Mouse (Mus musculus): ENCODE measurements around the gene Grm7. TPM values are rescaled to one million over a fixed set of nuclear protein-coding genes. Genes with fewer than 3 reads are reported as not detected.

Gene Grm7
- polyA plus RNA-seq, 1 experiment from 2014 or later: 4.9 TPM

DNA sequence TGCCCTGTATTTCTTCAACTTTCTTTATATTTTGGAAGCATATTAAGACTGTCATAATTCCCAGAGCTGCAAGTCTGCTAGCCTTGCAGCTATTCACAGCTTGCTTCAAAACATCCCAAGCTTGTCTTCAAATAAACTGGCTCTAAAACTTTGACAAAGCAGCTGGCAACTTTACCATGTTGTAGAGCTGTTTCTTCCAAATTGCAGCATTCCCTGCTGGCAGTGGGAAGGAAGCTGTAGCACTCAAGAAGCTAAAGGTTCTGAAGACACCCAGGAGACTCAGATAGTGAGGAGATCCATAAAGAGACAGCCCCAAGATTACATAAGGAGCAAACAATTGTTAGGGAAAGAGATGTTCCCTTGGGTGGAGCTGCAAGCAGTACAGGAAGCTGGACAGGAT, 846.8 kb downstream of the Grm7 start:
- Histone ChIP-seq H3K4me1 (ENCODE audit: insufficient read depth, low read length) (no peaks in the 10 kb centered on the region), H3K27me3 (ENCODE audit: insufficient read depth, low read length) (no peaks in the 10 kb centered on the region), H3K4me3 (ENCODE audit: low read length) (no peak overlapping the region), H3K27ac (ENCODE audit: low read length) (no peak overlapping the region), H3K9me3 (ENCODE audit: low read length) (no peaks in the 10 kb centered on the region), H3K4me2 (replicated peaks; ENCODE audit: low read depth, low read length) (no peak overlapping the region), H3K9ac (replicated peaks; ENCODE audit: low read length) (no peak overlapping the region), H3K36me3 (ENCODE audit: insufficient read depth, low read length) (no peaks in the 10 kb centered on the region)
- ATAC-seq (ENCODE audit: low FRiP score, low TSS enrichment): no peak

GRCm38 (mm10) chr6:111499542-111499941, 854.2 kb downstream of the Grm7 start:
- Histone ChIP-seq H3K9me3 (ENCODE audit: low read length) (no peaks in the 10 kb centered on the region), H3K4me1 (ENCODE audit: insufficient read depth, low read length) (no peaks in the 10 kb centered on the region), H3K27me3 (ENCODE audit: insufficient read depth, low read length) (no peaks in the 10 kb centered on the region), H3K4me3 (ENCODE audit: low read length) (no peak overlapping the region), H3K9ac (replicated peaks; ENCODE audit: low read length) (no peak overlapping the region), H3K27ac (ENCODE audit: low read length) (no peak overlapping the region), H3K4me2 (replicated peaks; ENCODE audit: low read depth, low read length) (no peak overlapping the region), H3K36me3 (ENCODE audit: insufficient read depth, low read length) (no peaks in the 10 kb centered on the region)
- ATAC-seq (ENCODE audit: low FRiP score, low TSS enrichment): no peak
- WGBS: 77% methylated on average over 5 of the region's 5 CpGs

DNA sequence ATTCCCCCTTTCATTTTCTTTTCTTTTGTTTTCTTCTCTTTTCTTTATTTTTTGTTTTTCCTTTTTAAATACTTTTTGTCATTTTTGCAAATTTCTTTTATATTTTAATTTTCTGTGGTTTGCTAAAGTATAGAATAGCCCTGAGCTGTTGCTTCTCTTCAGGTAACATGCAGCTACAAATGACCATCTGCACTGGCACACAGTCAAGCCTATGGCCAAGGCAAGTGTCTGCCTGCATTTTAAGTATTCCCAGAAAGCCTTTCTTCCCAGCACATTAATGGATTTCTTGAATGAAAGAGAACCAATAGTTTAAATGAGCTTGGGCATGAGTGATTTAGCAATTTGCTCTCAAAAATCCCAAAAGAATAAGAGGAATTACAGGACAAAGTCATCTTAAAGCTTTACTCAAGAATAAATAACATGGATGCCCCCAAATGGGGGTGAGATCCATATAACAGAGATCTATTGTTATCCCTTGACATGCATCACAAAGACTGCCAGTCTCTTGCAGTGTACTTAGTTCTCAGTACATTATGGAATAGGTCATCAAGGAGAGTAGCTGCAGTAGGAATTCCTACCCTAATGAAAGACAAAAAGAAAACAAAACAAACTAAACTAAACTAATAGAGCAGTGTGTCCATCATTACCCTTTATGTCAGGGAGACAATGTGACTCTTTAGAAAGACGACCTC, 865.5 kb downstream of the Grm7 start:
- 68% methylated on average over 1 of the region's 1 CpGs for WGBS
- ATAC-seq (ENCODE audit: low FRiP score, low TSS enrichment): no peak
- Histone ChIP-seq H3K4me3 (ENCODE audit: low read length) (no peak overlapping the region), H3K9me3 (ENCODE audit: low read length) (no peaks in the 10 kb centered on the region), H3K9ac (replicated peaks; ENCODE audit: low read length) (no peak overlapping the region), H3K27ac (ENCODE audit: low read length) (no peak overlapping the region), H3K27me3 (ENCODE audit: insufficient read depth, low read length) (no peaks in the 10 kb centered on the region), H3K36me3 (ENCODE audit: insufficient read depth, low read length) (no peaks in the 10 kb centered on the region), H3K4me1 (ENCODE audit: insufficient read depth, low read length) (no peaks in the 10 kb centered on the region), H3K4me2 (replicated peaks; ENCODE audit: low read depth, low read length) (no peak overlapping the region)

DNA sequence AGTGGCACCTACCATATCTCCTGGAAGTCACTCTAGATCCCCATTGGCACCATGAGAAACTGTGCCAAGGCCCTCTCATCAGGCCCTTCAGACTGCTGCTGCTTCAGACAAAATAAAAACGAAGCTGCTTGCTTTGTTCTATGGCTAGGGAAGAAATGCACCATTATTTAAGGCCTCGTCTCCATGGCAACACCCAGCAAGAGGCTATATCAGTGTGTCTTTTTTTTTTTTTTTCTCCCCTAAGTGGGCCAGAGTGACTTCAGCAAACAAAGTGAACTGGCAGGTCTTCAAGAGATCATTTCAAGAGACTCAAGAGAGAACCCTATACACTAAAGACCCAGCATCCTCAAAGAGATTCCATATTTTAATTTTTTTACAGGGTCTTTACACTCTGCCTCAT, 867.0 kb downstream of the Grm7 start:
- no peaks in the 10 kb centered on the region for H3K4me1 ChIP-seq (ENCODE audit: insufficient read depth, low read length)
- H3K4me3 ChIP-seq (ENCODE audit: low read length): no peak overlapping the region
- no peaks in the 10 kb centered on the region for H3K36me3 ChIP-seq (ENCODE audit: insufficient read depth, low read length)
- H3K27ac ChIP-seq (ENCODE audit: low read length): no peak overlapping the region
- H3K9me3 ChIP-seq (ENCODE audit: low read length): no peaks in the 10 kb centered on the region
- H3K4me2 ChIP-seq (replicated peaks; ENCODE audit: low read depth, low read length): no peak overlapping the region
- ATAC-seq (ENCODE audit: low FRiP score, low TSS enrichment): no peak
- 62% methylated on average over 2 of the region's 2 CpGs for whole genome bisulfite sequencing
- H3K27me3 ChIP-seq (ENCODE audit: insufficient read depth, low read length): no peaks in the 10 kb centered on the region
- no peak overlapping the region for H3K9ac ChIP-seq (replicated peaks; ENCODE audit: low read length)

GRCm38 (mm10) chr6:111521229-111521628, 875.8 kb downstream of the Grm7 start:
- no peak overlapping the region for H3K4me2 ChIP-seq (replicated peaks; ENCODE audit: low read depth, low read length)
- H3K36me3 ChIP-seq (ENCODE audit: insufficient read depth, low read length): no peaks in the 10 kb centered on the region
- H3K9ac ChIP-seq (replicated peaks; ENCODE audit: low read length): no peak overlapping the region
- no peak for ATAC-seq (ENCODE audit: low FRiP score, low TSS enrichment)
- no peak overlapping the region for H3K4me3 ChIP-seq (ENCODE audit: low read length)
- H3K27me3 ChIP-seq (ENCODE audit: insufficient read depth, low read length): no peaks in the 10 kb centered on the region
- H3K4me1 ChIP-seq (ENCODE audit: insufficient read depth, low read length): no peaks in the 10 kb centered on the region
- WGBS: 74% methylated on average over 1 of the region's 1 CpGs
- no peaks in the 10 kb centered on the region for H3K9me3 ChIP-seq (ENCODE audit: low read length)
- no peak overlapping the region for H3K27ac ChIP-seq (ENCODE audit: low read length)

DNA sequence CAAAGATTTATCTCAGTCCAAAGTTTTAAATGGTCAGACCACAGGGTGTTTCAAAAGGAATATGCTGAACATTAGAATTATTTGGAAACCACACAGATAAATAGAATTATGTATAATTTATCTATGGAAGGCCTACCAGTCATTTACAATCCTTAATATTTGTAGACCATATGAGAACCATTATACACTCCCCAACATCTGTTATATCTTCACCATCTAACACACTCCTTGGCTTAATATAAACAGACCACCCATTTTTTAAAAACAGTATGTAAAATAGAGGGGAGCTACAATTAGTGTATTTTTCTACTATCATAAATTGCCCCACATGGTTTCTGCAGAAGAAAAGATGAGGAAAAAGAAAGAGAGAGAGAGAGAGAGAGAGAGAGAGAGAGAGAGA, 876.7 kb downstream of the Grm7 start:
- Histone ChIP-seq H3K4me3 (ENCODE audit: low read length) (no peak overlapping the region), H3K4me1 (ENCODE audit: insufficient read depth, low read length) (no peaks in the 10 kb centered on the region), H3K9ac (replicated peaks; ENCODE audit: low read length) (no peak overlapping the region), H3K36me3 (ENCODE audit: insufficient read depth, low read length) (no peaks in the 10 kb centered on the region), H3K27ac (ENCODE audit: low read length) (no peak overlapping the region), H3K9me3 (ENCODE audit: low read length) (no peaks in the 10 kb centered on the region), H3K4me2 (replicated peaks; ENCODE audit: low read depth, low read length) (no peak overlapping the region), H3K27me3 (ENCODE audit: insufficient read depth, low read length) (no peaks in the 10 kb centered on the region)
- no peak for ATAC-seq (ENCODE audit: low FRiP score, low TSS enrichment)

- WGBS: 54% methylated on average over 2 of the region's 2 CpGs
- ATAC-seq (ENCODE audit: low FRiP score, low TSS enrichment): no peak
These were observed 884.6 kb downstream of the Grm7 start for GRCm38 (mm10) chr6:111529985-111530384.

GRCm38 (mm10) chr6:111558588-111558987, 913.2 kb downstream of the Grm7 start:
- no peaks in the 10 kb centered on the region for H3K36me3 ChIP-seq (ENCODE audit: insufficient read depth, low read length)
- H3K9ac ChIP-seq (replicated peaks; ENCODE audit: low read length): no peak overlapping the region
- no peak overlapping the region for H3K27ac ChIP-seq (ENCODE audit: low read length)
- no peak for ATAC-seq (ENCODE audit: low FRiP score, low TSS enrichment)
- H3K27me3 ChIP-seq (ENCODE audit: insufficient read depth, low read length): no peaks in the 10 kb centered on the region
- no peak overlapping the region for H3K4me3 ChIP-seq (ENCODE audit: low read length)
- H3K4me2 ChIP-seq (replicated peaks; ENCODE audit: low read depth, low read length): no peak overlapping the region
- H3K4me1 ChIP-seq (ENCODE audit: insufficient read depth, low read length): no peaks in the 10 kb centered on the region
- 80% methylated on average over 1 of the region's 1 CpGs for WGBS
- no peaks in the 10 kb centered on the region for H3K9me3 ChIP-seq (ENCODE audit: low read length)

More at GRCm38 (mm10) chr6:111529985-111530384, 884.6 kb downstream of the Grm7 start:
- Histone ChIP-seq H3K36me3 (ENCODE audit: insufficient read depth, low read length) (no peaks in the 10 kb centered on the region), H3K4me3 (ENCODE audit: low read length) (no peak overlapping the region), H3K27ac (ENCODE audit: low read length) (no peak overlapping the region), H3K4me1 (ENCODE audit: insufficient read depth, low read length) (peaks cover 4% of the 10 kb centered on the region; the same call in 1 of the 2 replicates), H3K4me2 (replicated peaks; ENCODE audit: low read depth, low read length) (no peak overlapping the region), H3K9me3 (ENCODE audit: low read length) (no peaks in the 10 kb centered on the region), H3K27me3 (ENCODE audit: insufficient read depth, low read length) (no peaks in the 10 kb centered on the region), H3K9ac (replicated peaks; ENCODE audit: low read length) (no peak overlapping the region)

GRCm38 (mm10) chr6:111559459-111559858, 914.1 kb downstream of the Grm7 start:
- WGBS: 80% methylated on average over 3 of the region's 3 CpGs
- no peaks in the 10 kb centered on the region for H3K27me3 ChIP-seq (ENCODE audit: insufficient read depth, low read length)
- H3K9ac ChIP-seq (replicated peaks; ENCODE audit: low read length): no peak overlapping the region
- H3K36me3 ChIP-seq (ENCODE audit: insufficient read depth, low read length): no peaks in the 10 kb centered on the region
- no peaks in the 10 kb centered on the region for H3K4me1 ChIP-seq (ENCODE audit: insufficient read depth, low read length)
- ATAC-seq (ENCODE audit: low FRiP score, low TSS enrichment): no peak
- H3K9me3 ChIP-seq (ENCODE audit: low read length): no peaks in the 10 kb centered on the region
- no peak overlapping the region for H3K27ac ChIP-seq (ENCODE audit: low read length)
- no peak overlapping the region for H3K4me3 ChIP-seq (ENCODE audit: low read length)
- H3K4me2 ChIP-seq (replicated peaks; ENCODE audit: low read depth, low read length): no peak overlapping the region

- Histone ChIP-seq H3K27me3 (ENCODE audit: insufficient read depth, low read length) (no peaks in the 10 kb centered on the region), H3K4me3 (ENCODE audit: low read length) (no peak overlapping the region), H3K4me1 (ENCODE audit: insufficient read depth, low read length) (no peaks in the 10 kb centered on the region), H3K9ac (replicated peaks; ENCODE audit: low read length) (no peak overlapping the region), H3K9me3 (ENCODE audit: low read length) (no peaks in the 10 kb centered on the region; the same call in 1 of the 2 replicates), H3K4me2 (replicated peaks; ENCODE audit: low read depth, low read length) (no peak overlapping the region), H3K36me3 (ENCODE audit: insufficient read depth, low read length) (no peaks in the 10 kb centered on the region), H3K27ac (ENCODE audit: low read length) (no peak overlapping the region)
- 87% methylated on average over 7 of the region's 7 CpGs for WGBS
- ATAC-seq (ENCODE audit: low FRiP score, low TSS enrichment): no peak
These were observed 916.0 kb downstream of the Grm7 start for GRCm38 (mm10) chr6:111561347-111561746.
